Comparison of ENCODE assay signal across 23 mouse cellular contexts in genomic region chr12:84764756-84765155, GRCm38 (mm10). TPM values are rescaled to one million over a fixed set of nuclear protein-coding genes. Genes with fewer than 3 reads are reported as not detected.
DNase-seq lines count a peak whose midpoint lies in the region; ATAC-seq and TF ChIP-seq lines count a peak whose summit lies in the region.
"Had no signal": no experiment of that assay in that cellular context is flagged by ENCODE, and none has a peak within 500 bp of the region (broad histone marks: within the 10 kb centered on the region; RNA-seq: fewer than 3 reads in every experiment).

No protein-coding gene starts in this region.

- H3K27me3 ChIP-seq in thymus, adult 2 months (ENCODE audit: control insufficient read depth, insufficient read depth, low read length) = no peaks in the 10 kb centered on the region
- no peaks in the 10 kb centered on the region for H3K27me3 ChIP-seq in midbrain, embryonic 15.5 days (replicated peaks)
- H3K27me3 ChIP-seq: CH12.LX; forebrain, embryonic 15.5 days; heart, embryonic 13.5 days; hindbrain, embryonic 12.5 days had no signal

- peaks cover 26% of the 10 kb centered on the region for H3K4me1 ChIP-seq in thymus, adult 2 months (replicated peaks; ENCODE audit: control insufficient read depth, insufficient read depth, low read length)
- H3K4me1 ChIP-seq in midbrain, embryonic 15.5 days = no peaks in the 10 kb centered on the region; the same call in 1 of the 2 replicates

- TF ChIP-seq POLR2A in thymus, adult 2 months (IDR thresholded peaks at IDR 0.05; ENCODE audit: control insufficient read depth, extremely low read depth, insufficient read depth, low read length, poor library complexity) = no peak

- peak overlapping the region; percentile 22; the same call in 1 of the 2 replicates for H3K27ac ChIP-seq in thymus, adult 2 months (ENCODE audit: control insufficient read depth, insufficient read depth, low read length)
- H3K27ac ChIP-seq in midbrain, embryonic 15.5 days = no peak overlapping the region
- H3K27ac ChIP-seq: embryonic facial prominence, embryonic 10.5 days; forebrain, embryonic 15.5 days; gastrocnemius, adult 2 months; heart, embryonic 13.5 days; hindbrain, embryonic 12.5 days; hindbrain, postnatal 0 days had no signal

- no peak for DNase-seq in thymus, adult 2 months
- no peak for DNase-seq in thymus, adult 18-20 months
- peak; percentile 83 for DNase-seq in NIH3T3 (ENCODE audit: low read depth)
- peak; percentile 46 for DNase-seq in fibroblast of lung, adult 2 months (ENCODE audit: low read depth)
- no peak for DNase-seq in adrenal gland, postnatal 10 days
- no peak for DNase-seq in embryo, embryonic 10 days (ENCODE audit: low spot score)
- DNase-seq: adrenal gland, adult 8-10 months; cerebellum, adult 11-12 months; cerebellum, adult 9-10 months; cerebellum, postnatal 36 days; gastrocnemius, adult 2 months; gastrocnemius, postnatal 25 days; heart, postnatal 10 days; heart, postnatal 4 days; kidney, adult 2 months had no signal

- no peaks in the 10 kb centered on the region for H3K9me3 ChIP-seq in midbrain, embryonic 15.5 days
- H3K9me3 ChIP-seq: embryonic facial prominence, embryonic 10.5 days; forebrain, embryonic 15.5 days; heart, embryonic 13.5 days; hindbrain, embryonic 12.5 days had no signal

- H3K9ac ChIP-seq in midbrain, embryonic 15.5 days = no peak overlapping the region
- H3K9ac ChIP-seq: forebrain, embryonic 15.5 days; heart, embryonic 13.5 days; hindbrain, embryonic 12.5 days had no signal

- H3K36me3 ChIP-seq in thymus, adult 2 months (ENCODE audit: control insufficient read depth, insufficient read depth, low read length) = peaks cover 25% of the 10 kb centered on the region
- H3K36me3 ChIP-seq in midbrain, embryonic 15.5 days (replicated peaks) = peaks cover 13% of the 10 kb centered on the region; the same call in 1 of the 2 replicates

- no peak overlapping the region for H3K4me2 ChIP-seq in midbrain, embryonic 15.5 days
- H3K4me2 ChIP-seq: forebrain, embryonic 15.5 days; heart, embryonic 13.5 days; hindbrain, embryonic 12.5 days had no signal

- 87% methylated on average over 7 of the region's 7 CpGs for WGBS in thymus, adult 2 months
- WGBS in midbrain, embryonic 15.5 days = 92% methylated on average over 7 of the region's 7 CpGs

- TF ChIP-seq CTCF in thymus, adult 2 months (IDR thresholded peaks at IDR 0.05; ENCODE audit: borderline replicate concordance, control insufficient read depth, extremely low read depth, insufficient read depth, low read length, poor library complexity) = no peak

- ATAC-seq in midbrain, embryonic 15.5 days (replicated peaks) = no peak
- ATAC-seq: forebrain, embryonic 15.5 days; hindbrain, postnatal 0 days had no signal

- no peak overlapping the region for H3K4me3 ChIP-seq in thymus, adult 2 months (ENCODE audit: control insufficient read depth, insufficient read depth, low read length)
- H3K4me3 ChIP-seq in midbrain, embryonic 15.5 days = no peak overlapping the region
- H3K4me3 ChIP-seq: embryonic facial prominence, embryonic 10.5 days; erythroblast, embryonic 14.5 days; forebrain, embryonic 15.5 days; gastrocnemius, adult 2 months; heart, embryonic 13.5 days; hindbrain, embryonic 12.5 days had no signal

RNA-seq across cellular contexts. Expression of gene Npc2, which starts 8.2 kb away (rescaled TPM):
- polyA plus RNA-seq in thymus, adult 2 months (2012; rRNA removed) = 249 and 256 TPM in 2 replicates
- polyA plus RNA-seq in midbrain, embryonic 15.5 days (2015; fragmentation: Nextera tagmentation; extraction: Ambion mirVana) = 58.3 and 59.9 TPM in 2 replicates
- 10 to 100 TPM; 65.4 to 69.5 TPM for total RNA-seq in adrenal gland, postnatal 10 days (2021)

RNA-seq across cellular contexts. Expression of gene Isca2, which starts 8.3 kb away (rescaled TPM):
- polyA plus RNA-seq in thymus, adult 2 months (2012; rRNA removed) = 60.6 and 64.2 TPM in 2 replicates
- 134 and 139 TPM in 2 replicates for polyA plus RNA-seq in midbrain, embryonic 15.5 days (2015; fragmentation: Nextera tagmentation; extraction: Ambion mirVana)
- total RNA-seq in adrenal gland, postnatal 10 days (2021) = 100 to 1,000 TPM in 1 of 2 experiments, 10 to 100 TPM in 1; 94.6 to 121 TPM

Comparison
In these comparisons a context has a peak if more than half of its experiments do, and no peak if none do; other contexts are left out.
1. DNase-seq: peak in NIH3T3 (single experiment) and fibroblast of lung, adult 2 months (single experiment); none in thymus, adult 2 months (single experiment), thymus, adult 18-20 months (0 of 2), adrenal gland, postnatal 10 days (single experiment) and embryo, embryonic 10 days (single experiment).